Mouse (Mus musculus) stomach, embryonic 16.5 days (tissue): Measurements from ENCODE around the gene Lrrc3c. TPM values are rescaled to one million over a fixed set of nuclear protein-coding genes. Genes with fewer than 3 reads are reported as not detected.
A peak's percentile ranks its signal among the peaks of the same experiment; 100 is the strongest.

Experiments used
- ATAC-seq: fragments of 200-750 bp; cut with Nextera tagmentation; 2 replicates; pipeline ENCODE4 v1.8.0; 2017; ENCODE audit warnings: moderate number of reproducible peaks, moderate TSS enrichment; ENCODE audit not compliant: insufficient read depth, low FRiP score
- H3K27ac ChIP-seq: fragments of 300-500 bp; sonication (generic); 2 replicates; pipeline ENCODE4 v1.5.1; 2014; ENCODE audit warnings: low read length
- H3K27me3 ChIP-seq: fragments of 300-500 bp; sonication (generic); 2 replicates; pipeline ENCODE4 v1.6.1; 2014; ENCODE audit warnings: low read length, control low read depth, mixed read lengths; ENCODE audit not compliant: control insufficient read depth, insufficient read depth
- H3K36me3 ChIP-seq: fragments of 300-500 bp; sonication (generic); 2 replicates; pipeline ENCODE4 v1.6.1; 2014; ENCODE audit warnings: low read length; ENCODE audit not compliant: control insufficient read depth, insufficient read depth
- H3K4me1 ChIP-seq: fragments of 300-500 bp; sonication (generic); 2 replicates; pipeline ENCODE4 v1.6.1; 2014; ENCODE audit warnings: low read length, control low read depth, mixed read lengths; ENCODE audit not compliant: control insufficient read depth, insufficient read depth
- H3K4me2 ChIP-seq: fragments of 300-500 bp; sonication (generic); 2 replicates; pipeline ENCODE4 v1.6.1; 2014; ENCODE audit warnings: low read depth, low read length, mixed read lengths
- H3K4me3 ChIP-seq: fragments of 300-500 bp; sonication (generic); replicated peaks from 2 replicates; pipeline ENCODE4 v1.5.1; 2014; ENCODE audit warnings: mild to moderate bottlenecking, low read length
- H3K9ac ChIP-seq: fragments of 300-500 bp; sonication (generic); 2 replicates; pipeline ENCODE4 v1.6.1; 2014; ENCODE audit warnings: low read length
- H3K9me3 ChIP-seq: fragments of 300-500 bp; sonication (generic); replicated peaks from 2 replicates; pipeline ENCODE4 v1.6.1; 2016; ENCODE audit warnings: low read length, control low read depth; ENCODE audit not compliant: control insufficient read depth
- WGBS: fragments of 180-500 bp; shearing (Covaris S2); extraction: QIAGEN DNeasy Blood & Tissue Kit; methylation state at CpG from one replicate; pipeline ENCODE4 v1.1.7; 2014; 5-methylcytosine and 5-hydroxymethylcytosine counted together
- polyA plus RNA-seq: library from polyadenylated mRNA; unstranded; fragments of >200 nt; fragmentation: Nextera tagmentation; extraction: Ambion mirVana; gene quantifications from 2 replicates; pipeline ENCODE4 v1.2.1, GENCODE M21; 2015

Lrrc3c gene
- polyA plus RNA-seq, 1 experiment from 2014 or later, result not detected

DNA sequence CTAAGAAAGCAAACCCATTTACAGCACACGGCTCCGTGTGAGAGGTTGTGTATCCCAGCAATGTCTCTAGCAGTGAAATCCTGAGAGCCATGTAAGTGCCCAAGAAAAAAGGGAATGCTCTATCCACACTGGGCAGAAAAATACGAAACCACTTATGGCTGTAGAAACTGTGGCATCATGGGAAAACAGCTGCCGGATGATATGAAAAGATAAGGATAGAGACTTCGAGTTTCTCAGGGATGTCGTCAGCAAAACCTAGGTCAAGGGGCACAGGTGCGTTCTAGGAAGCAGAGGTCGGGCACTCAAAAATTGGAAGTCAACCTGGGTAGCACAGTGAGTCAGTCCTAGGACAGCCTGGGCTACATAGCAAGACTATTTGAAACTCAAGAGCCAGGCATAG is 8.8 kb upstream of the Lrrc3c start:
- H3K27ac ChIP-seq, result no peak overlapping the region
- peaks cover 31% of the 10 kb centered on the region for H3K4me1 ChIP-seq
- no peaks in the 10 kb centered on the region for H3K9me3 ChIP-seq
- H3K4me2 ChIP-seq, result no peak overlapping the region
- H3K4me3 ChIP-seq, result no peak overlapping the region
- no peak for ATAC-seq
- 76% methylated on average over 8 of the region's 8 CpGs for WGBS
- no peaks in the 10 kb centered on the region for H3K36me3 ChIP-seq
- H3K9ac ChIP-seq, result no peak overlapping the region
- no peaks in the 10 kb centered on the region for H3K27me3 ChIP-seq

DNA sequence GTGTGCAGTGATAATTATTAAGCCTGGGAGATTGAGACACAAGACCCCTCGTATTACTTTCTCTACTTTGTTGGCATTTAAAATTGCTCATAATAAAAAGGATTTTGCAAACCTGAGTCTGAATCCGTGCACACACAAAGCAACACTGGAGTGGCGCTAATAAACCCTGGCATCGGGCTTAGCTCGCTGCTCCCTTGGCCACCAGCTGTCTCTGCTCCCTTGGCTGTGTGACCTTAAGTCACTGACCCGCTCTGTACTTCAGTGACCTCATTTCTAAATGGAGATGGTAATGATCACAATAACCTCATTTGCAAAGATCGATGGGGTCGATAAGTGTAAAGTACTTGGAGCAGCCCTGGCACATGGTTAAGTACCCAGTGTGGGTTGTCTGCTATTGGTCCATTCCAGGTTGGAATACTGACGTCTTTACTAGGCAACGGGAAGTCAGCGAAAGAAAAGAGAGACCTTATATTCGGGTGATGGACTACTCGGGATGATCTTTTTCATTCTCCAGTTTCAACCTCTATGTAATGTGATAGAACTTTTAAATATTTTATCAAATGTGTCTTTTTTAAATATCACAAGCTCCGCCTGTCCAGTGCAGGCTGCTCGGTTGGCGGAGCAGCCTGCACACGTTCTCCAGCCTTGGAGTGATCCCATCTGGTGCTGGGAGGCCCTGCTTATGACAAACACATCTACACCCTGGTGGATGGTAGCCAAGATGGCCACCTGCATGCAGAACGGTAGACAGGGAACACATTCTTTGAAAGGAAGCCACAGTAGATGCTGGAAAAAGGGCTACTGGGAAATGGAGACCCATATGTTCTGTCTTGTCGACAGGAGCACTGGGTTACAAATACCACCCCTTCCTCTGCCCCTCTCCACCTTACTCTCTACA is 7.3 kb upstream of the Lrrc3c start:
- H3K4me2 ChIP-seq, result no peak overlapping the region
- H3K9ac ChIP-seq, result no peak overlapping the region
- peaks cover 20% of the 10 kb centered on the region for H3K4me1 ChIP-seq
- no peak overlapping the region for H3K27ac ChIP-seq
- H3K4me3 ChIP-seq, result no peak overlapping the region
- H3K9me3 ChIP-seq, result no peaks in the 10 kb centered on the region
- H3K36me3 ChIP-seq, result no peaks in the 10 kb centered on the region
- WGBS, result 56% methylated on average over 19 of the region's 19 CpGs
- ATAC-seq, result no peak
- H3K27me3 ChIP-seq, result no peaks in the 10 kb centered on the region

DNA sequence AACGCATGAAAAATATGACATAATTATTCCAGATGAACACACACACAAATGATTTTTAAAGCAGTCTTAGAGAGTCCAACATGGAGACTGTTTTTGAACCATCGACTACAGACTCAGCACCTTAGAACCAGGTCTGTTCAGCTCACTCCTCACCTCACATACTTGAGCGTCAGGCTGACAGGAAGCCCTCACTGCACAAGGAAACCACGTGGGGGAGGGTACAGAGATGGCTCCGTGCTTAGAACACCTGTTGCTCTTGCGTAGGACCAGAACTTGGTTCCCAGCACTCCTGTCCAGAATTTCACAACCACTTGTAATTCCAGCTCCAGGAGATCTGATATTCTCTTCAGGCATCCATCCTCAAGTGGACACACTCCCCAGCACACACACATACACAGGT is 3.1 kb upstream of the Lrrc3c start:
- WGBS, result 66% methylated on average over 6 of the region's 6 CpGs

DNA sequence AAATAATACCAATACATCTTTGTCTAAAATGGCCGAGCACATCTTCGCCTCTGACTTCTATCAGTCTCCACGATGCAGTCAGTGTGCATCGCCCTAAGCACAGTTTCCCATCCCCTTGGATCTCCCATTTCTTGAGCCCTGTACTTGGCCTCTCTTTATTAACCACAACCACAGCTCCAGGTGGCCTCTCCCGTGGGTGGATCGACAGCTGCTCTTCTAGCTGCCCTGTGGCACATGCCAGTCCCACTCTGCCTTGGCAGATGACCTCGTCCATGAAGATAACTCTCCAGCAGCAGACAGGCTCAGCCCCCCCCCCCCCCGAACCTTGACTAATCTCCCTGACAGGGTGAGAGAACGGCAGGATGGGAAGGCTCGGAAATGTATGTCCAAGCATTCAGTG is 2.6 kb upstream of the Lrrc3c start:
- H3K4me3 ChIP-seq, result no peak overlapping the region
- no peaks in the 10 kb centered on the region for H3K36me3 ChIP-seq
- H3K27ac ChIP-seq, result no peak overlapping the region
- 71% methylated on average over 10 of the region's 10 CpGs for WGBS
- H3K4me2 ChIP-seq, result no peak overlapping the region
- ATAC-seq, result no peak
- H3K4me1 ChIP-seq, result 0 out of 2 replicates have a peak, but pooled peaks cover 2% of the 10 kb centered on the region
- peaks cover 8% of the 10 kb centered on the region; the same call in 1 of the 2 replicates for H3K27me3 ChIP-seq
- H3K9ac ChIP-seq, result no peak overlapping the region
- H3K9me3 ChIP-seq, result no peaks in the 10 kb centered on the region

More for the DNA sequence above, 3.1 kb upstream of the Lrrc3c start:
- Histone ChIP-seq H3K4me1 (0 out of 2 replicates have a peak, but pooled peaks cover 2% of the 10 kb centered on the region), H3K27ac (no peak overlapping the region), H3K9ac (no peak overlapping the region), H3K27me3 (peaks cover 7% of the 10 kb centered on the region; the same call in 1 of the 2 replicates), H3K36me3 (no peaks in the 10 kb centered on the region), H3K4me3 (no peak overlapping the region), H3K9me3 (no peaks in the 10 kb centered on the region), H3K4me2 (no peak overlapping the region)
- ATAC-seq, result no peak

DNA sequence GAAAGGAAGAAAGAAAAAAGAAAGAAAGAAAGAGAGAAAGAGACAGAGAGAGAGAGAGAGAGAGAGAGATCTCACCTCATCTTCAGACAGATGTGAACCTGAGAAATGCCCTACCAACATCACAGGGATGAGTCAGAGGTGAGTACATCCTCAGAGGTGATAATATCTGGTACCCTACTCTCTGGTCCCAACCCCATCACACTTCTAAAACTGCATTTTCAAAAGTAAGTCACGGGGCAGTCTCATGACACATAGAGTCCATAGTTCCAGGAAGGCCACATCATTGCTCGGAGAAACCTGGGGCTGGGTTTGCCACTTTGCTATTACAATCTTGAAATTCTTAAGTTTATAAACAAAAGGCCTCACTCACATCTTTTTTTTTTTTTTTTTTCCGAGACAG is 2.1 kb upstream of the Lrrc3c start:
- Histone ChIP-seq H3K27me3 (peaks cover 8% of the 10 kb centered on the region; the same call in 1 of the 2 replicates), H3K4me1 (0 out of 2 replicates have a peak, but pooled peaks cover 2% of the 10 kb centered on the region), H3K27ac (no peak overlapping the region), H3K9me3 (no peaks in the 10 kb centered on the region), H3K9ac (no peak overlapping the region), H3K4me2 (no peak overlapping the region), H3K4me3 (no peak overlapping the region), H3K36me3 (no peaks in the 10 kb centered on the region)
- no peak for ATAC-seq
- 72% methylated on average over 3 of the region's 3 CpGs for WGBS

DNA sequence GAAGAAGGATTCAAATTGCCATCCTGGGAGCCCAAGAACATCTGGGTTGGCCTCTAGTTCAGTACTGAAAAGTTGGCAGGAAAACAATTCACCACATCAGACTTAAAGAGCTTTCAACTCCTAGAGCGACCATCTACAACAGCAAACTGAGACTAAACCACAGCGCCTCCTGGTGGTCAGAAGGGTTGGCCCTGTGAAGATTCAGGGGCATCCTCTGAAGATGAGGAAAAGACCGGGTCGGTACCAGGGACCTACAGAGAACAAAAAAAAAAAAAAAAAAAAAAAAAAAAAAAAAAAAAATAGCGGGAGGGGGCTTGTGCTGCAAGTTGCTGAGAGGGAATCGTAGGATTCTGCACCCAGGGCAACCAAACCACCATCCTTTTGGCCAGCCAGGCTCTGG is 728 bp upstream of the Lrrc3c start:
- no peak for ATAC-seq
- no peak overlapping the region for H3K27ac ChIP-seq
- H3K36me3 ChIP-seq, result no peaks in the 10 kb centered on the region
- H3K4me1 ChIP-seq, result peaks cover 2% of the 10 kb centered on the region; the same call in 1 of the 2 replicates
- no peak overlapping the region for H3K9ac ChIP-seq
- no peak overlapping the region for H3K4me3 ChIP-seq
- H3K4me2 ChIP-seq, result no peak overlapping the region
- WGBS, result 40% methylated on average over 6 of the region's 6 CpGs
- H3K27me3 ChIP-seq, result peaks cover 8% of the 10 kb centered on the region; the same call in 1 of the 2 replicates
- no peaks in the 10 kb centered on the region for H3K9me3 ChIP-seq

DNA sequence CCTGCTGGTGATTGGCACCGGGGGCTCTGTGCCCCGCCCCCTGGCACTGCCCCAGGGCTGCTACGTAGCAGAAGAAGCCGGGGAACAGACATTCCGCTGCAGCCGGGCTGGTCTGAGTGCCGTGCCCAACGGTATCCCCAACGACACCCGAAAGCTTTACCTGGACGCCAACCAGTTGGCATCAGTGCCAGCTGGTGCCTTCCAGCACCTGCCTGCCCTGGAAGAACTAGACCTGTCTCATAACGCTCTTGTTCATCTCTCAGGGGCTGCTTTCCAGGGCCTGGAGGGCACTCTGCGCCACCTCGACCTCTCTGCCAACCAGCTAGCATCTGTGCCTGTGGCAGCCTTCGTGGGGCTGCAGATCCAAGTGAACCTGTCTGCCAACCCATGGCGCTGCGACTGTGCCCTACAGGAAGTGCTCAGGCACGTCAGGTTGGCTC is 780 bp downstream of the Lrrc3c start:
- Histone ChIP-seq H3K9me3 (no peaks in the 10 kb centered on the region), H3K27ac (no peak overlapping the region), H3K4me1 (peaks cover 3% of the 10 kb centered on the region; the same call in 1 of the 2 replicates), H3K4me2 (no peak overlapping the region), H3K4me3 (no peak overlapping the region), H3K9ac (no peak overlapping the region), H3K27me3 (peaks cover 8% of the 10 kb centered on the region; the same call in 1 of the 2 replicates), H3K36me3 (no peaks in the 10 kb centered on the region)
- 54% methylated on average over 18 of the region's 18 CpGs for WGBS
- no peak for ATAC-seq

DNA sequence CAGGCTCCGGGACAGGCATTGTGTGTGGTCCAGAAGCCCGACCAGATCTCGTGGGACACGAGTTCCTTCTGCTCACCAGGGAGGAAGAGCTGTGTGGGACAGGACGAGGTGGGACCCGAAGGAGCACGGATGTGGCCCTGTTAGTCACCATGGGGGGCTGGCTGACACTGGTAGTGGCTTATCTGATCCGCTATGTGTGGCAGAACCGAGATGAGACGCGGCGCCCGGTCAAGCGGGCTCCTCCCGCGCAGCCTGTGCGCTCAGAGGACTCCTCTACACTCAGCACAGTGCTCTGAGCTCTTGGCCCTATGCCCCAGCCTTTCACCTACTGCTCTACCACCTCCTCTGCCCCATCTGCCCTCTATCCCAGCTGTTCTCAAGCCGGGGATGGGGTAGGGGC is 1.2 kb downstream of the Lrrc3c start:
- Histone ChIP-seq H3K4me3 (no peak overlapping the region), H3K9ac (no peak overlapping the region), H3K27ac (no peak overlapping the region), H3K36me3 (no peaks in the 10 kb centered on the region), H3K4me2 (no peak overlapping the region), H3K27me3 (peaks cover 8% of the 10 kb centered on the region; the same call in 1 of the 2 replicates), H3K4me1 (peaks cover 3% of the 10 kb centered on the region; the same call in 1 of the 2 replicates), H3K9me3 (no peaks in the 10 kb centered on the region)
- 30% methylated on average over 18 of the region's 18 CpGs for WGBS
- no peak for ATAC-seq

DNA sequence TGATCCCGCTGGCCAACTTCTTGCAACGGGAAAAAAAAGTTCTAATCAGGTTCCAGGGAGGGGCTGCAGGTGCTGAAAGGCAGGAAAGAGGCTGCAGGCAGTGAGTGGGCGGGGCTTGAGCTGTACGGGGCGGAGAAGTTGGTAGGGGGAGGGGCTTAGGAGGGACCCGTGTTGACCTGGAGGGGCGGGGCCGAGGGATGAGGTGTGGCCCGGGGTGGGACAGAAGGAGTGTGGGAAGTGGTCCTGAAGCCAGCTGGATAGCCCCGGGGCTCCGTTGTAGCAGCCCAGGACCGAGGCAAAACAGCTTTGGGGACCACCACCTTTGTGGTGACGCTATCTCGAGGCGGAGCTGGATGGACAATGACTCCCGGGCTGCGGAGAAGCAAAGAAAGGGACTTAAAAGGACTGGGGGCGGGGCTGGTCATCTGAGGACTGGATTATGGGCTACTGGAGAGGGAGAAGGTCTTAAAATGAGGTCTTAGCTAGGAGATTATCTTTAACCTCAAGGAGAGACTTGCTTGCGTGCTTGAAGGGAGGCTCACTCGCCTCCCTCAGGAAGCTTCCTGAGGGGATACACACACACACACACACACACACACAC is 4.1 kb downstream of the Lrrc3c start:
- WGBS, result 1% methylated on average over 20 of the region's 20 CpGs
- peak overlapping the region; percentile 41 for H3K4me3 ChIP-seq
- peak overlapping the region; percentile 61 for H3K4me2 ChIP-seq
- peak; percentile 61; the same call in 1 of the 2 replicates for ATAC-seq
- H3K27ac ChIP-seq, result no peak overlapping the region
- no peaks in the 10 kb centered on the region for H3K9me3 ChIP-seq
- no peaks in the 10 kb centered on the region for H3K36me3 ChIP-seq
- peak overlapping the region; percentile 43; the same call in 1 of the 2 replicates for H3K9ac ChIP-seq
- peaks cover 3% of the 10 kb centered on the region; the same call in 1 of the 2 replicates for H3K4me1 ChIP-seq
- peaks cover 8% of the 10 kb centered on the region; the same call in 1 of the 2 replicates for H3K27me3 ChIP-seq
